Mouse (Mus musculus) cortical plate, adult 2 months (tissue): ENCODE data around the gene Nr4a1.

ENCODE experiments used
- CTCF ChIP-seq: fragments of 200-500 bp; IDR thresholded peaks from 2 replicates; pipeline ENCODE4 v1.5.1; 2011; ENCODE audit warnings: mild to moderate bottlenecking, control low read depth, low read length; ENCODE audit not compliant: insufficient read depth; ENCODE audit errors: extremely low read depth
- POLR2A ChIP-seq: fragments of 200-500 bp; IDR thresholded peaks from 2 replicates; pipeline ENCODE4 v1.6.1; 2011; ENCODE audit warnings: mild to moderate bottlenecking, low read length, control low read depth; ENCODE audit not compliant: insufficient read depth; ENCODE audit errors: extremely low read depth

GRCm38 (mm10) chr15:101323511-101323910 is 69.4 kb downstream of the Nr4a1 start:
- no peak for TF ChIP-seq CTCF
- no peak for TF ChIP-seq POLR2A
